Comparison of ENCODE assay signal across 24 mouse cellular contexts in the genomic region with DNA sequence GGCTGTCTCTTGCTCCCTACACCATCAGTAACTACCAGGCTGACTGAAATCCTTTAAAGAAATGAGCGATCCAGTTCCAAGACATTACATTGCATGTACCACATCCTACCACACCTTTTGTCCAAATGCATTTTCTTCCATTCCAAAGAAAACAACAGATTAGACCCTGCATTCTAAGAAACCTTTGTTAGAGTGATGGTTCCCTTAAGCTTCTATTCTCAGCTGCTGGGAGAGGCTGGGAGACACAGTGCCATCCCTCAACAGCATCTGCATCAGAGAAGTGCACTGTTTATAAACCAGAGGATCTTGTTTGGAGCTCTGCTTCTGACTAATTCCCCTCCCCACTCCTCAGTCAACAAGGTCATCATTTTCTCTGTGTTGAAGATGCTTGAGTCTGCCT. TPM values are rescaled to one million over a fixed set of nuclear protein-coding genes. Genes with fewer than 3 reads are reported as not detected.
"Had no signal": no experiment of that assay in that cellular context is flagged by ENCODE, and none has a peak within 500 bp of the region (broad histone marks: within the 10 kb centered on the region; RNA-seq: fewer than 3 reads in every experiment).

No protein-coding gene starts in this region.

- H3K27me3 ChIP-seq: heart, embryonic 13.5 days; heart, embryonic 15.5 days; hindbrain, embryonic 12.5 days; limb, embryonic 12.5 days; liver, embryonic 13.5 days; liver, embryonic 15.5 days had no signal

- H3K27ac ChIP-seq: heart, embryonic 13.5 days; heart, embryonic 15.5 days; hindbrain, embryonic 10.5 days; hindbrain, embryonic 12.5 days; hindbrain, embryonic 14.5 days; layer of hippocampus, adult 2 months; left cerebral cortex, adult 2 months; limb, embryonic 10.5 days; limb, embryonic 12.5 days; liver, embryonic 13.5 days; liver, embryonic 15.5 days had no signal

- H3K4me2 ChIP-seq: heart, embryonic 11.5 days; heart, embryonic 13.5 days; heart, embryonic 15.5 days; hindbrain, embryonic 12.5 days; hindbrain, embryonic 14.5 days; limb, embryonic 12.5 days; liver, embryonic 11.5 days; liver, embryonic 13.5 days; liver, embryonic 15.5 days had no signal

- ATAC-seq: hindbrain, embryonic 16.5 days; inflammation-experienced regulatory T-cells, adult 6 months had no signal

- DNase-seq: gastrocnemius, adult 2 months; gastrocnemius, postnatal 10 days; gastrocnemius, postnatal 25 days; heart, adult 2 months; heart, postnatal 4 days; kidney, adult 18-20 months; kidney, postnatal 10 days; kidney, postnatal 4 days; liver; liver, embryonic 13.5 days had no signal

- H3K9ac ChIP-seq: heart, embryonic 13.5 days; heart, embryonic 15.5 days; hindbrain, embryonic 12.5 days; hindbrain, embryonic 14.5 days; limb, embryonic 12.5 days; liver, embryonic 13.5 days; liver, embryonic 15.5 days had no signal

- H3K4me3 ChIP-seq: gastrocnemius, adult 2 months; heart, adult 2 months; heart, embryonic 13.5 days; heart, embryonic 15.5 days; hindbrain, embryonic 10.5 days; hindbrain, embryonic 12.5 days; layer of hippocampus, adult 2 months; left cerebral cortex, adult 2 months; limb, embryonic 10.5 days; limb, embryonic 12.5 days; liver, embryonic 13.5 days; liver, embryonic 15.5 days had no signal

- H3K4me1 ChIP-seq: hindbrain, embryonic 10.5 days; hindbrain, embryonic 12.5 days; liver, embryonic 15.5 days had no signal

- H3K36me3 ChIP-seq: heart, embryonic 13.5 days; heart, embryonic 15.5 days; hindbrain, embryonic 10.5 days; hindbrain, embryonic 12.5 days; limb, embryonic 10.5 days; limb, embryonic 12.5 days; liver, embryonic 13.5 days; liver, embryonic 15.5 days had no signal

- H3K9me3 ChIP-seq: heart, embryonic 13.5 days; heart, embryonic 15.5 days; hindbrain, embryonic 10.5 days; hindbrain, embryonic 12.5 days; limb, embryonic 10.5 days; limb, embryonic 12.5 days; liver, embryonic 13.5 days; liver, embryonic 15.5 days had no signal

RNA-seq across cellular contexts. Expression of a gene that starts 27.1 kb away (rescaled TPM):
- polyA plus RNA-seq: inflammation-experienced regulatory T-cells, adult 6 months had no signal
